Mouse (Mus musculus) olfactory bulb, adult 2 months (tissue): Measurements from ENCODE around the gene Cyb561d2.

Source experiments
- CTCF ChIP-seq: fragments of 200-500 bp; IDR thresholded peaks from 2 replicates; pipeline ENCODE4 v1.5.1; 2012; ENCODE audit warnings: low read depth, mild to moderate bottlenecking, low read length, moderate library complexity; ENCODE audit not compliant: insufficient read depth
- POLR2A ChIP-seq: fragments of 200-500 bp; IDR thresholded peaks from 2 replicates; pipeline ENCODE4 v1.6.1; 2012; ENCODE audit warnings: mild to moderate bottlenecking, low read depth, low read length, moderate library complexity; ENCODE audit not compliant: insufficient read depth

GRCm38 (mm10) chr9:107566855-107567254 lies 24.9 kb upstream of the Cyb561d2 start:
- TF ChIP-seq CTCF (no peak), POLR2A (no peak)
